Mouse (Mus musculus): ENCODE results near the gene Gstm4. TPM values are rescaled to one million over a fixed set of nuclear protein-coding genes. Genes with fewer than 3 reads are reported as not detected.
"Not testable (repeated sequence)": the region's sequence is repeated elsewhere in the genome, so short reads cannot be mapped to it uniquely, and the experiment has no call there.

Gstm4 gene
- polyA plus RNA-seq, 1 experiment from 2014 or later, result 16.3 TPM

- Histone ChIP-seq H3K4me1 (replicated peaks) (peaks cover 11% of the 10 kb centered on the region), H3K36me3 (no peaks in the 10 kb centered on the region), H3K9me3 (no peaks in the 10 kb centered on the region), H3K27ac (no peak overlapping the region), H3K27me3 (no peaks in the 10 kb centered on the region), H3K4me3 (replicated peaks) (no peak overlapping the region), H3K9ac (replicated peaks) (no peak overlapping the region), H3K4me2 (no peak overlapping the region)
- ATAC-seq (ENCODE audit: insufficient number of reproducible peaks, insufficient read depth, low FRiP score, low TSS enrichment, low read depth), result no peak
- 86% methylated on average over 2 of the region's 2 CpGs for WGBS
These were observed 29.7 kb downstream of the Gstm4 start for GRCm38 (mm10) chr3:108014974-108015346.

- Histone ChIP-seq H3K36me3 (no peaks in the 10 kb centered on the region), H3K9me3 (no peaks in the 10 kb centered on the region), H3K27ac (no peak overlapping the region), H3K9ac (replicated peaks) (no peak overlapping the region), H3K4me1 (replicated peaks) (peaks cover 11% of the 10 kb centered on the region), H3K27me3 (no peaks in the 10 kb centered on the region), H3K4me3 (replicated peaks) (no peak overlapping the region), H3K4me2 (no peak overlapping the region)
- ATAC-seq (ENCODE audit: insufficient number of reproducible peaks, insufficient read depth, low FRiP score, low TSS enrichment, low read depth), result no peak
- 73% methylated on average over 7 of the region's 8 CpGs for WGBS
These were observed 30.4 kb downstream of the Gstm4 start for GRCm38 (mm10) chr3:108014098-108014973.

- no peaks in the 10 kb centered on the region for H3K36me3 ChIP-seq
- H3K4me3 ChIP-seq (replicated peaks), result no peak overlapping the region
- no peak overlapping the region for H3K4me2 ChIP-seq
- H3K9ac ChIP-seq (replicated peaks), result no peak overlapping the region
- peaks cover 7% of the 10 kb centered on the region for H3K4me1 ChIP-seq (replicated peaks)
- 82% methylated on average over 4 of the region's 4 CpGs for WGBS
- H3K27me3 ChIP-seq, result no peaks in the 10 kb centered on the region
- H3K27ac ChIP-seq, result no peak overlapping the region
- no peaks in the 10 kb centered on the region for H3K9me3 ChIP-seq
- ATAC-seq (ENCODE audit: insufficient number of reproducible peaks, insufficient read depth, low FRiP score, low TSS enrichment, low read depth), result no peak
These were observed 31.3 kb downstream of the Gstm4 start for GRCm38 (mm10) chr3:108013331-108013871.

- Histone ChIP-seq H3K9me3 (no peaks in the 10 kb centered on the region), H3K27me3 (no peaks in the 10 kb centered on the region), H3K4me1 (replicated peaks) (peaks cover under 1% of the 10 kb centered on the region; the same call in 1 of the 2 replicates), H3K36me3 (no peaks in the 10 kb centered on the region), H3K27ac (no peak overlapping the region), H3K9ac (replicated peaks) (no peak overlapping the region), H3K4me3 (replicated peaks) (no peak overlapping the region), H3K4me2 (no peak overlapping the region)
- 75% methylated on average over 3 of the region's 3 CpGs for WGBS
- no peak for ATAC-seq (ENCODE audit: insufficient number of reproducible peaks, insufficient read depth, low FRiP score, low TSS enrichment, low read depth)
These were observed 33.1 kb downstream of the Gstm4 start for GRCm38 (mm10) chr3:108011558-108011957.

- no peak overlapping the region for H3K27ac ChIP-seq
- no peaks in the 10 kb centered on the region for H3K4me1 ChIP-seq (replicated peaks)
- no peaks in the 10 kb centered on the region for H3K9me3 ChIP-seq
- no peaks in the 10 kb centered on the region for H3K27me3 ChIP-seq
- WGBS, result 73% methylated on average over 2 of the region's 2 CpGs
- no peak overlapping the region for H3K9ac ChIP-seq (replicated peaks)
- no peak for ATAC-seq (ENCODE audit: insufficient number of reproducible peaks, insufficient read depth, low FRiP score, low TSS enrichment, low read depth)
- H3K4me2 ChIP-seq, result no peak overlapping the region
- H3K4me3 ChIP-seq (replicated peaks), result no peak overlapping the region
- no peaks in the 10 kb centered on the region for H3K36me3 ChIP-seq
These were observed 34.4 kb downstream of the Gstm4 start for GRCm38 (mm10) chr3:108010286-108010685.

GRCm38 (mm10) chr3:108002021-108002420 is 42.7 kb downstream of the Gstm4 start:
- no peak overlapping the region for H3K27ac ChIP-seq
- H3K4me2 ChIP-seq, result no peak overlapping the region
- H3K27me3 ChIP-seq, result no peaks in the 10 kb centered on the region
- H3K9ac ChIP-seq (replicated peaks), result no peak overlapping the region
- H3K4me3 ChIP-seq (replicated peaks), result no peak overlapping the region
- no peaks in the 10 kb centered on the region; the same call in 1 of the 2 replicates for H3K4me1 ChIP-seq (replicated peaks)
- no peaks in the 10 kb centered on the region for H3K9me3 ChIP-seq
- no peaks in the 10 kb centered on the region for H3K36me3 ChIP-seq
- 83% methylated on average over 8 of the region's 8 CpGs for WGBS
- no peak for ATAC-seq (ENCODE audit: insufficient number of reproducible peaks, insufficient read depth, low FRiP score, low TSS enrichment, low read depth)

- ATAC-seq (ENCODE audit: insufficient number of reproducible peaks, insufficient read depth, low FRiP score, low TSS enrichment, low read depth), result no peak
- no peaks in the 10 kb centered on the region for H3K9me3 ChIP-seq
- H3K4me3 ChIP-seq (replicated peaks), result no peak overlapping the region
These were observed 45.2 kb downstream of the Gstm4 start for GRCm38 (mm10) chr3:107999491-107999890.

GRCm38 (mm10) chr3:107998591-107998990 is 46.1 kb downstream of the Gstm4 start:
- WGBS, result 87% methylated on average over 3 of the region's 3 CpGs
- Histone ChIP-seq H3K27me3 (no peaks in the 10 kb centered on the region), H3K4me3 (replicated peaks) (no peak overlapping the region), H3K9ac (replicated peaks) (no peak overlapping the region), H3K4me1 (replicated peaks) (no peaks in the 10 kb centered on the region; the same call in 1 of the 2 replicates), H3K36me3 (no peaks in the 10 kb centered on the region), H3K27ac (no peak overlapping the region), H3K9me3 (no peaks in the 10 kb centered on the region), H3K4me2 (no peak overlapping the region)
- no peak for ATAC-seq (ENCODE audit: insufficient number of reproducible peaks, insufficient read depth, low FRiP score, low TSS enrichment, low read depth)

More at GRCm38 (mm10) chr3:107999491-107999890, 45.2 kb downstream of the Gstm4 start:
- no peaks in the 10 kb centered on the region for H3K36me3 ChIP-seq
- WGBS, result 90% methylated on average over 3 of the region's 3 CpGs
- H3K4me2 ChIP-seq, result no peak overlapping the region
- no peaks in the 10 kb centered on the region; the same call in 1 of the 2 replicates for H3K4me1 ChIP-seq (replicated peaks)
- no peak overlapping the region for H3K9ac ChIP-seq (replicated peaks)
- H3K27me3 ChIP-seq, result no peaks in the 10 kb centered on the region
- H3K27ac ChIP-seq, result no peak overlapping the region

- whole genome bisulfite sequencing, result 79% methylated on average over 4 of the region's 4 CpGs
- no peak for ATAC-seq (ENCODE audit: insufficient number of reproducible peaks, insufficient read depth, low FRiP score, low TSS enrichment, low read depth)
These were observed 48.1 kb downstream of the Gstm4 start for GRCm38 (mm10) chr3:107996576-107996975.

GRCm38 (mm10) chr3:107995974-107996373 is 48.7 kb downstream of the Gstm4 start:
- not testable (repeated sequence) for ATAC-seq (ENCODE audit: insufficient number of reproducible peaks, insufficient read depth, low FRiP score, low TSS enrichment, low read depth); H3K9ac ChIP-seq (replicated peaks); H3K9me3 ChIP-seq; H3K27me3 ChIP-seq; H3K36me3 ChIP-seq; H3K4me2 ChIP-seq; H3K4me1 ChIP-seq (replicated peaks); H3K27ac ChIP-seq; H3K4me3 ChIP-seq (replicated peaks)
- WGBS, result 80% methylated on average over 2 of the region's 2 CpGs

More at GRCm38 (mm10) chr3:107996576-107996975, 48.1 kb downstream of the Gstm4 start:
- Histone ChIP-seq H3K27me3 (no peaks in the 10 kb centered on the region), H3K4me1 (replicated peaks) (no peaks in the 10 kb centered on the region; the same call in 1 of the 2 replicates), H3K9ac (replicated peaks) (no peak overlapping the region), H3K4me3 (replicated peaks) (no peak overlapping the region), H3K36me3 (no peaks in the 10 kb centered on the region), H3K27ac (no peak overlapping the region), H3K9me3 (no peaks in the 10 kb centered on the region), H3K4me2 (no peak overlapping the region)

Measured in limb, embryonic 12.5 days (tissue).